Mouse (Mus musculus) small intestine, adult 2 months (tissue): ENCODE measurements around the gene Cdkn1c.

Experiments used
- CTCF ChIP-seq: fragments of 200-500 bp; IDR thresholded peaks from 2 replicates; pipeline ENCODE4 v1.5.1; 2012; ENCODE audit warnings: low read depth, mild to moderate bottlenecking, control low read depth, inconsistent platforms, low read length, moderate library complexity, mixed read lengths; ENCODE audit not compliant: insufficient replicate concordance, insufficient read length; ENCODE audit errors: extremely low read depth
- POLR2A ChIP-seq: fragments of 200-500 bp; IDR thresholded peaks from 2 replicates; pipeline ENCODE4 v1.6.1; 2012; ENCODE audit warnings: low read depth, mild to moderate bottlenecking, control low read depth, inconsistent platforms, low read length, moderate library complexity

GRCm38 (mm10) chr7:143460217-143460834 is 524 bp downstream of the Cdkn1c start:
- no peak for TF ChIP-seq CTCF
- TF ChIP-seq POLR2A = no peak
